Mouse (Mus musculus): ENCODE results near the gene 1110017D15Rik.

- TF ChIP-seq CTCF (IDR thresholded peaks at IDR 0.05; ENCODE audit: control insufficient read depth, insufficient read depth, low read length) = no peak
- TF ChIP-seq POLR2A (IDR thresholded peaks at IDR 0.05; ENCODE audit: borderline replicate concordance, control insufficient read depth, low read depth, low read length) = no peak
These were observed 45.8 kb downstream of the 1110017D15Rik start for GRCm38 (mm10) chr4:41471384-41471689.
